Mouse (Mus musculus) CH12.LX (cell line): ENCODE results near the gene Hist1h3f. TPM values are rescaled to one million over a fixed set of nuclear protein-coding genes. Genes with fewer than 3 reads are reported as not detected.

Experiments
- DNase-seq: peaks from one replicate; pipeline ENCODE4 v3.0.0-alpha.2; 2013; ENCODE audit errors: extremely low read depth
- H3K27ac ChIP-seq: 2 replicates; pipeline ENCODE4 v1.5.1; 2012; ENCODE audit warnings: low read depth, mild to moderate bottlenecking, control low read depth, moderate library complexity; ENCODE audit not compliant: insufficient read depth
- H3K27me3 ChIP-seq: replicated peaks from 2 replicates; pipeline ENCODE3; 2012; ENCODE audit warnings: inconsistent platforms
- H3K36me3 ChIP-seq, 2 experiments: replicated peaks in 1 of 2; 2 replicates each; pipeline versions ENCODE3 to v1.6.1; 2012; ENCODE audit warnings: inconsistent platforms in 1 of 2, low read length in 1 of 2, mild to moderate bottlenecking in 1 of 2, mixed read lengths in 1 of 2, moderate library complexity in 1 of 2; ENCODE audit not compliant: control insufficient read depth in 1 of 2, insufficient read depth in 1 of 2
- H3K4me1 ChIP-seq, 2 experiments: 2 replicates each; pipeline ENCODE4 v1.6.1; 2012; ENCODE audit warnings: inconsistent platforms in 1 of 2, moderate library complexity in 1 of 2; ENCODE audit not compliant: insufficient read depth in 2 of 2, control insufficient read depth in 1 of 2
- H3K4me2 ChIP-seq: 2 replicates; pipeline ENCODE4 v1.6.1; 2012; ENCODE audit warnings: low read depth, mild to moderate bottlenecking, control low read depth; ENCODE audit not compliant: poor library complexity, insufficient read depth, severe bottlenecking
- H3K4me3 ChIP-seq, 3 experiments: fragments of 150-350 bp in 1 of 3; sonication (generic) in 1 of 3; replicated peaks in 1 of 3; 2 replicates each; pipeline versions ENCODE3 to v1.5.1; 2011 to 2012; ENCODE audit warnings: low read depth in 2 of 3, low read length in 2 of 3, mild to moderate bottlenecking in 2 of 3, moderate library complexity in 2 of 3, control low read depth in 1 of 3, improper control_type of control experiment in 1 of 3, inconsistent platforms in 1 of 3, mixed read lengths in 1 of 3; ENCODE audit not compliant: poor library complexity in 1 of 3
- H3K79me2 ChIP-seq: replicated peaks from 2 replicates; pipeline ENCODE4 v1.6.1; 2012; ENCODE audit warnings: mild to moderate bottlenecking, moderate library complexity; ENCODE audit not compliant: control insufficient read depth, poor library complexity, insufficient read depth, severe bottlenecking; ENCODE audit errors: extremely low read depth
- H3K9ac ChIP-seq: 2 replicates; pipeline ENCODE4 v1.6.1; 2012; ENCODE audit warnings: low read depth, mild to moderate bottlenecking, control low read depth, moderate library complexity; ENCODE audit not compliant: insufficient read depth
- H3K9me3 ChIP-seq: replicated peaks from 2 replicates; pipeline ENCODE3; 2012; ENCODE audit warnings: low read length, inconsistent platforms, mixed read lengths
- CHD1 ChIP-seq: IDR thresholded peaks from 2 replicates; pipeline ENCODE4 v1.6.1; 2012; ENCODE audit warnings: low read depth, low read length, improper control_type of control experiment, inconsistent platforms
- ELF1 ChIP-seq: IDR thresholded peaks from 2 replicates; pipeline ENCODE4 v1.6.1; 2014; ENCODE audit warnings: low read depth, mild to moderate bottlenecking, inconsistent platforms, low read length, improper control_type of control experiment
- EP300 ChIP-seq: IDR thresholded peaks from 2 replicates; pipeline ENCODE4 v1.6.1; 2011; ENCODE audit warnings: low read length, improper control_type of control experiment
- ETS1 ChIP-seq: conservative IDR thresholded peaks from 2 replicates; pipeline ENCODE4 v1.6.1; 2012; ENCODE audit warnings: low read depth, mild to moderate bottlenecking, inconsistent platforms, low read length, improper control_type of control experiment, moderate library complexity
- MAX ChIP-seq: IDR thresholded peaks from 2 replicates; pipeline ENCODE4 v1.6.1; 2011; ENCODE audit warnings: low read length, improper control_type of control experiment
- MXI1 ChIP-seq: IDR thresholded peaks from 2 replicates; pipeline ENCODE4 v1.6.1; 2011; ENCODE audit warnings: mild to moderate bottlenecking, low read depth, low read length, improper control_type of control experiment
- PAX5 ChIP-seq: IDR thresholded peaks from 2 replicates; pipeline ENCODE4 v1.6.1; 2012; ENCODE audit warnings: low read length, inconsistent platforms, mixed read lengths
- POLR2A ChIP-seq: IDR thresholded peaks from 2 replicates; pipeline ENCODE4 v1.6.1; 2011; ENCODE audit warnings: low read depth, mild to moderate bottlenecking, improper control_type of control experiment, low read length
- POLR2AphosphoS2 ChIP-seq: IDR thresholded peaks from 2 replicates; pipeline ENCODE4 v1.6.1; 2011; ENCODE audit warnings: low read depth, low read length, improper control_type of control experiment
- USF2 ChIP-seq: conservative IDR thresholded peaks from 2 replicates; pipeline ENCODE4 v1.6.1; 2011; ENCODE audit warnings: low read depth, low read length, improper control_type of control experiment
- ZC3H11A ChIP-seq: IDR thresholded peaks from 2 replicates; pipeline ENCODE4 v1.6.1; 2012; ENCODE audit warnings: low read depth, mild to moderate bottlenecking, inconsistent platforms, low read length, improper control_type of control experiment
- ZKSCAN1 ChIP-seq: IDR thresholded peaks from 2 replicates; pipeline ENCODE4 v1.6.1; 2012; ENCODE audit warnings: low read depth, inconsistent platforms, low read length, improper control_type of control experiment, borderline replicate concordance
- ZMIZ1 ChIP-seq: IDR thresholded peaks from 2 replicates; pipeline ENCODE4 v1.6.1; 2012; ENCODE audit warnings: low read depth, mild to moderate bottlenecking, inconsistent platforms, low read length, improper control_type of control experiment
- ZNF384 ChIP-seq: IDR thresholded peaks from 2 replicates; pipeline ENCODE4 v1.6.1; 2012; ENCODE audit warnings: low read depth, low read length, improper control_type of control experiment, inconsistent platforms
- dilution Hi-C: fragments of 300-500 bp; cut with MboI; formaldehyde crosslinking; loops from 2 replicates; pipeline ENCODE4 v1.14.3; 2020; ENCODE audit warnings: low sequenced_read_pairs; ENCODE audit not compliant: extremely low pct_unique_long_range_greater_than_20kb, extremely low pct_ligation_motif_present
- in situ Hi-C: fragments of 300-500 bp; cut with MboI; formaldehyde crosslinking; loops from 3 replicates; pipeline ENCODE4 v1.14.3; 2019; ENCODE audit warnings: low sequenced_read_pairs, low pct_ligation_motif_present, low pct_unique_long_range_greater_than_20kb, mixed read lengths
- polyA plus RNA-seq: library from polyadenylated mRNA; unstranded; fragments of >175 nt; gene quantifications from 2 replicates; pipeline ENCODE4 v1.2.1, GENCODE M21; 2012; ENCODE audit warnings: low read depth; ENCODE audit not compliant: insufficient read length
- total RNA-seq, 2 experiments: library from RNA; depleted of rRNA; stranded (reverse); fragments of 300-350 nt in 1 of 2; fragments of >200 nt in 1 of 2; gene quantifications; 2 replicates each; pipeline ENCODE4 v1.2.3; 2012 to 2014

Hist1h3f gene
- total and polyA plus RNA-seq, 3 experiments, result 0.30 to 553 (median 8.0) TPM

DNA sequence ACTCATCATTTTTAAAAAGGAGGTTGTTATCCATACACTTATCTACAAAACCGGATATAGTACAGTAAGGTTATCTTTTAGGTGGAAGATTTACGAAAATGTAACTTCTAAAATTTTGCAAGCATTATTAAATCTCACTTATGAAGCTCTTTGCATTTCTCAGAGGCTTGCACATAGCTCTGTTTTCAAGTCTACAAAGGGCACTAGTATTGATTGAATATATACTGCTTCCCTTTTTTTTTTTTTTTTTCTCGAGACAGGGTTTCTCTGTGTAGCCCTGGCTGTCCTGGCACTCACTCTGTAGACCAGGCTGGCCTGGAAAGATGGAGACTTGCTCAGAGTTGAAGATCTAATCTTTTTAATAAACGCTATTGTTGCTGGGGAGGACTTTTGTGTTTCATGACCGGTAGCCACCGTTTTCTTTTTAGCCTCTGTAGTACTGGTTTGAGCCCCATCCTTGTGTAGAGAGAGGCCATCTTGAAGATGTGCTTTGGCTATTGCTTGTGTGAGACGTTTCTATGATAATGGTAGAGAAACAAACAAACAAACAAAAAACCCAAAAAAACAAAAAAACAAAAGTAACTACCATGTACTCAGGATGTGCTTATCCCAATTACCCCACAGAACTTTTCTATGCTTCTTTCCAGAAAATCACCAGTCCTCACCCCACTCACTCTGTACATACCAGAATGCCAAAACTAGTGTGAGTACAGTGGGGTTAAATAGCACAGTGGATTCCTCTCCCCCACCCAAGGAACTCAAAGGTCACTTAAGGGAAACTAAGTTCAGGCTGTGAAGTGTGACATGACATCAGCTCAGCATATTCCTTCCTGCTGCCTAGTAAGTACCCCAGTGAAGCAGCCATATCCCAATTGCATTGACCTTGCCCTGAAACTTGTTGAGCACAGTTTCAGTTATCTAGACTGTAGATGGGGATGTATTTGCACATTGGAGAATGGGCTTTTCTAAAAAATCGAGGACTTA, 8.4 kb downstream of the Hist1h3f start:
- dilution Hi-C loops, result no loop called here
- H3K27me3 ChIP-seq, result no peaks in the 10 kb centered on the region
- H3K4me1 ChIP-seq, result peaks cover 4 to 25% of the 10 kb centered on the region in 2 experiments; a peak in 3 of 4 replicates
- no peaks in the 10 kb centered on the region for H3K9me3 ChIP-seq
- peak overlapping the region in 1 of 3 experiments; percentile 5 for H3K4me3 ChIP-seq
- H3K36me3 ChIP-seq, result no peaks in the 10 kb centered on the region
- peak overlapping the region; percentile 65 for H3K9ac ChIP-seq
- in situ Hi-C loops, result loop anchor here (25.0 kb wide), 1 partner anchor 1815 kb away; the partner anchor contains the start of gene Hist1h4j
- peak overlapping the region; percentile 98 for H3K27ac ChIP-seq
- H3K4me2 ChIP-seq, result peak overlapping the region; percentile 51
- peak; percentile 36; the same call in 1 of the 2 replicates for TF ChIP-seq EP300
- no peak; the same call in 1 of the 2 replicates for TF ChIP-seq MAX
- TF ChIP-seq ZNF384, result peak; percentile 91
- H3K79me2 ChIP-seq, result no peaks in the 10 kb centered on the region
- DNase-seq, result no peak

DNA sequence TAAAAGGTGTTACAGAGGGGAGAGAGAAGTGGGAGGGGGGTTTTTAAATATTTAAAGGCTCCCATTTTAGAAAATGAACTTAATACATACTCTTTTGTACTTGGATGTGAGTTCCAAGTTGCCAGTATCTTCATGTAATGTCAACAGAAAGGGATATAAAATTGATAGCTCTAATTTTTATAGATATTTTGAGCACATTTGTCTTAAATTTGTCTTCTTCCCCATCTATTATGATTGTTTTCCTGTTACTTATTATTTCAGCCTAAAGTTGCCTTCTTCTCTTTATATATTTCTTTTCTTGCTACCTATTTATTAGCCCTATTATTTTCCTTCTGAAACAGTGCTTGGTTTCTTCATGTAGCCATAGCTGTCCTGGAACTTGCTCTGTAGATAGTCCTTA, 9.1 kb downstream of the Hist1h3f start, which contains the start of gene Hist1h1d:
TSS of gene Hist1h1d (plus strand) at position 301 of the 400 bp plus-strand sequence.
- Histone ChIP-seq H3K4me3 (no peak within 1 kb of the TSS), H3K4me2 (peak within 1 kb of the TSS; percentile 22; the same call in 1 of the 2 replicates), H3K27me3 (no peaks in the 10 kb centered on the region), H3K36me3 (no peaks in the 10 kb centered on the region), H3K27ac (peak within 1 kb of the TSS; percentile 75), H3K9me3 (no peaks in the 10 kb centered on the region), H3K4me1 (peaks cover 4 to 28% of the 10 kb centered on the region in 2 experiments; a peak in 3 of 4 replicates)
- DNase-seq, result no peak
- in situ Hi-C loops (loop anchor here (25.0 kb wide), 1 partner anchor 1816 kb away; the partner anchor contains the start of gene Hist1h4j), dilution Hi-C loops (no loop called here)
- TF ChIP-seq ZMIZ1 (no peak), CHD1 (no peak), ZKSCAN1 (no peak), USF2 (no peak), POLR2AphosphoS2 (no peak), ELF1 (no peak), PAX5 (no peak), ZC3H11A (no peak), ETS1 (no peak), MXI1 (no peak), POLR2A (no peak)
- TF ChIP-seq, all 38 proteins: peak for 0
- Histone ChIP-seq H3K9ac (peak within 1 kb of the TSS; percentile 65; the same call in 1 of the 2 replicates), H3K79me2 (no peaks in the 10 kb centered on the region)
